Mouse (Mus musculus) brain, embryonic 18.5 days (tissue): Measurements from ENCODE around the gene Wdr11.

Experiments
- DNase-seq: peaks from one replicate; pipeline ENCODE4 v3.0.0-alpha.2; 2012; ENCODE audit warnings: low read depth, low spot score

The Wdr11 gene

DNA sequence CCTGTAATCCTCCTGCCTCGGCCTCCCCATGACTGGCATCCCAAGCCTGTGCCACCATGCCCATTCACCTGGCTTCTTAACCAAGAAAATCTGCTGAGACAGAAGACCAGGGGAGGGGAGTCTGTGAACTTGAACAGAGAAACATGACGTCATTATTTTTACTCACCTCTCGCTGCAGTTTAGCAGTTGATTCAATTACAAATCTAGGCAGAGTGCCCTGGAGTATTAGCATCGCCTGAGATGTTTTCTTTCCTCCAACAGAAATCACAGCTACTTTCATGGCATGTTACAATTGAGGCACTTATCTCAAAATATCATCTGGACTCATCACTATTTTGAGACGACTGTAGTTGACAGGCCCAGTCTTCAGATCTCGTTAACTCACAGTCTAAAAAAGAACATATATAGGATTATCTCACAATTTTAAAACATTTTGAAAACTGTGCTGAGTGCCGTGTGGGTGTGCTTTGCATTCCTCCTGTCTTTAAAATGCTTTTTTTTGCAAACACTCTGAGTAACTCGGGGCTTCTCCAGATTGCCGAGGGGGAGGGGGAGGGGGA, 61.3 kb downstream of the Wdr11 start:
- no peak for DNase-seq

DNA sequence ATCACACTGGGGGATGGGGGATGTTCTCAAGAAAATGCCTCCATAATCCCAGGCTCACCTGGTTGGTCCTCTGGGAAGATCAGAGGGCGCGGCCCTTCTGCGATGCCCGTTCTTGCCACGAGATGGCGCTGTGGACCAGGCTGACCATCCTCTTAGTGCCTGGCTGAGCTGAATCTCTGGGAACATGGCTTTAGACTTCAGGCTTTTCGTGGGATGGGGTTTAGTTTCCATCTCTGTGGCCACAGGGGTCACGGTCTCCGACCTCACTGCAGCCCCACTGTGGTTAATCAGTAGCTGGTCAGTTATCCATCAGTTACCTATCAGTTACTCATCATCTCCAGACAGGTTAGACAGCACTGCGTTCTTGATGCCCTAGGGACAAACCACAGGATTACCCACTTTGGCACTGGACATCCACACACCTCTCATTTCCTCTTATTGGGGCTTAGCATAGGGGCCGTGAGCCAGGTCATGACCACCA, 62.2 kb downstream of the Wdr11 start:
- DNase-seq, result no peak

DNA sequence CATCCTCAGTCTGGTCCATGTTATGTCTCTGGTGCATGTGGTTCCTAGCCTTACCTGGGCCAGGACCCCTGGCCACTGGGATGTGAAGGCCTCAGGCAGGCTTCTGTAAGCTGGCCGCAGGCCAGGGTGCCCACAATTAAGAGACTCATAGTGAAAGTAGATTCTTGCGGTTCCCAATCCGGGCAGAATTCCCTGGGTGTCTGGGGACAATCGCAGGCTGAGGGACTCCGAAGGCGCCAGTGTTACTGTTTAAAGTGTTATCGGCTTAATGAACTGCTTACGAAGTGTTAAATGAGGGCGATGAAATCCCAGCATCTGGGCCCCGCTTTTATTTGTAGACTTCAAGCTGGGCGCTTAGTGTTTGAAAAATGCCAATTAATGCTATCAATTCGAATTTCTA, 63.3 kb downstream of the Wdr11 start:
- DNase-seq, result no peak

DNA sequence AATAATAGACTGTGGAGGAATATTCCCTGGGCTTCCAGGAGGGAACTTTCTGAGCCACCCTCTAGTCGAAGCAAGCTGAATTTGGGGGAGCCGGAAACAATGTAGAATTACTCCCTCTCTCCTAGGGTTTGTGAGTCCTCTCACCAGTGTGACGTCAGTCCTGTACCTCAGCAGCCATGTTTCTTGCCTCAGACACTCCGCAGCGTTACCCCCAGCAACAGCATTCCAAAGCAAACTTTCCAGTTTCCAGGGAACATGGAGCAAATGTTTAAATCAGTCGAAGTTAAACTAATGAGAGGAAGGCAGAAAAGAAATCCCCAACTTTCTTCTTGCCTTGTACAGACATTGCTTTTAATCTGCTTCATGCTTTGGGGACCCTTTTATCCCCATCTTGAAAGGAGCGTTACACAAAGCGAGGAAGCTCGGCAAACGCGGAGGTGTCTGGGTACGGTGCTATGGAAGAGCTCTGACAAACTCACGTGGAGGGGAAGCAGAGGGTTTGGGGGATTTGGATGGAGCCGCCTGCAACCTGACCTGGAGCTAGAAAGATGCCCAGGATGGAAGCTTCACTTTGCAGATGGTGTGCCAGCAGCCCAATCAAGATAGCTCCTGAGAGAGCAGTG, 64.1 kb downstream of the Wdr11 start:
- no peak for DNase-seq

DNA sequence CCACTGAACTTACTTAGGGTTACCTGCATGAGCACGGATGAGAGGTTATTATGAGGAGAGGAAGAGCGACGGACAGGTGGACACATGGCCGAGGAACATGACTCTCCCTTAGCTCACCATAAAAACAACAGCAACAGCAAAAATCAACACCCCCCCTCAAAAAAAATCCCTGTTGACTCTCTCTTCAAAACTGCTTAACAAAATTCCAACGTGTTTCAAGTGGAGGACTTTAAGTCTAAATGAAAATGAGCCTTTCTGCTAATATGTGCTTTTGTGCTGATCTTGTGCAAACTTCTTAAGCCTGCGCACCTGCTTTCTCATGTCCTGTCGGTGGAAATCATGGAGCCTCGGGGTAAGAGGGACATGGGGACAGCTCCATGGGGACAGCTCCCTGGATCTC, 66.2 kb downstream of the Wdr11 start:
- no peak for DNase-seq

DNA sequence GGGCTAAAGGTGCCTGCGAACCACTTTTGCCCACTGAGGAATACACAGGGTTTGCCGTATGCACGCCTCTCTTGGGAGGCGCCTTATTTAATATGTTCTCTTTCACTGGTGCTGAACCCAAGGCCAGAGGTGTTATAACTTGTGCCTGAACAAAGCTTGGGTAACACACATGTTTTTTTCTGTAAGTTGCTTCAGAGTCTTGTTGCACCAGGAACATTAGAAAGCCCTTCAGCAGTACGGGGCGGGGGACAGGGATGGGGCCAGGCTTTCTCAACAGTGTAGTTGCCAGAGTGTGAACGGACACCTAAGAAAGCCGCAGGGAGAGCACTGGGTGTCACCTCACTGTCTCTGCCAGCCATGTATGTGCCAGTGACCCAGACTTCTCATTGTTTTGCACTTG, 68.1 kb downstream of the Wdr11 start:
- no peak for DNase-seq

DNA sequence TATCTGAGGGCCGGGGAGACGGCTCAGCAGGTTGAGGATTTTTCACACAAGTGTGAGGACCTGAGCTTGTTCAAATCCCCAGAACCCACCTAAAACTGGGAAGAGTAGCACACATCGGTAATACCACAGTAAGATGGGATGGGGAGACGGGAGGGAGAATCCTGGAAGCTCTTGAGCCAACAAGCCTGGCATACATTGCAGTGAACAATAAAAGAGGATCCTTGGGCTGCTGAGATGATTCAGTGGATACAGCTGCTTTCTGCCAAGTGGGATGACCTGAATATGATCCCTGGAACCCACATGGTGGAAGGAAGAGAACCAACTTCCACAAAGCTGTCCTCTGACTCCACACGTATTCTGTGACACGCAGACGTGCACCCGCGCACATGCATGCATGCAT, 68.9 kb downstream of the Wdr11 start:
- no peak for DNase-seq

DNA sequence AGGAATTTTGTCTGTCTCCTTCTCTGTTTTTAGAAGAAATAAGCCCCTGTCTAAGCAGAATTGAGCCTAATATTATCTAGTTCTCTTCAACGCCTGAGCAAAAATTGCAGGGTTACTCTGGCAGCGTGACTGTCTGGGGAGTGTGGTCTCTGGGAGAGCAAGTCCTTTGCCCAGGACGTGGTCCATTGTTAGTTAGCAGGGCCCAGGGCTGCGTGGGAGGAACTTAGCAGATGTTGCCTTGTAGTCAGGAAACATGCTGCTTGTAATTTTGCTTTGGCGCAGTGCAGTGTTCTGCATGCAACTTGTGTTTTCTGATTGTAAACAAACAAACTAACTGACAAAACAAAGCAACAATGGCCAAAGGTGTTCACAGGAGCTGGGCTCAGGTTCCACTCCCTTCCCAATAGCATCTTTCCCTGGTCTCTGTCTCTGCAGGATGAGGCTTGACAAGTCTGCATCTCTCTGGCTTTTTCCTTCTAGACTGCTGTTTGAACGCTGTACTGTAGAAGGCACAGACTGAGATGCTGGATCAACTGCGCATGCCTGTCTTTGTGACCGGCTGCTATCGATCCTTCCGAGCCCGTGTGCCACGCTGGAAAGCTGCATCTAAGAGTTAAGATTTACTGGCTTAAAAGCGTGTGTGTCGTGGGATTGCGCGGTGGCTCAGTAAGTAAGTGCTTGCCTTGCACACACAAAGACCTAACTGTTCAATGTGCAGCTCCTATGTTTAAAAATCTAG, 70.6 kb downstream of the Wdr11 start:
- DNase-seq, result no peak

DNA sequence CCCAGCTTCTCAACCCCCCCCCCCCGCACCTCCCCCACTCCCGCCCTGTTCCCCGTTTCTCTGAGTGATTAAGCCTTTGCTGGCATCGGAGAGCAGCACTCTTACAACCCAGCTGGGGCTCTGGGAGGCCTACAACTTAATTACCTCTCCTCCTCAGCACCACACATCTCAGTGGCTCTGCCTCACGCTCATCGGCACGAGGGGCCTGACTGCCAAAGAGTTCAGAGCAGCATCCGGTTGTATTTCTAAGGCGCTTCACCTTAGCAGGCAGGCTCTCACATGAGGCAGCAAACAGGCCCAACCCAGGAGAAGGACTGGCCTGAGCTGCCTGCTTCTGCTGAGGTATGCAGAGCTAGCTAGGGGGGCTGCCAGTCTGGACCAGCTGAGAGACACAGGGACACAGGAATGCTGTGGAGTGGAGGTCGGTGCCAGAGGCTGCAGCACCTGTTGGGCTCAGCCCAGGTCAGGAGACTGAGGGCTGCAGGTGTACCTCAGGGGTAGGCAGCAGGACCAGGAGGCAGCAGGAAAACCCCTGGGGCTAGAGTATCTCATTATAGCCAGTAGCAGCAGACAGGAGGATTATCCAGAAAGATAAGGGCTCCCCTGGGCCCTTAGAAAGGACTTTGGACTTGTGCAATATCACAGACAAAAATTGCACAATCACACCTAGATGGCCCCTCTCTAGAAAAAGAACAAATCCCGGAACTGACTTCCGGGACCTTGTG, 72.3 kb downstream of the Wdr11 start:
- no peak for DNase-seq

DNA sequence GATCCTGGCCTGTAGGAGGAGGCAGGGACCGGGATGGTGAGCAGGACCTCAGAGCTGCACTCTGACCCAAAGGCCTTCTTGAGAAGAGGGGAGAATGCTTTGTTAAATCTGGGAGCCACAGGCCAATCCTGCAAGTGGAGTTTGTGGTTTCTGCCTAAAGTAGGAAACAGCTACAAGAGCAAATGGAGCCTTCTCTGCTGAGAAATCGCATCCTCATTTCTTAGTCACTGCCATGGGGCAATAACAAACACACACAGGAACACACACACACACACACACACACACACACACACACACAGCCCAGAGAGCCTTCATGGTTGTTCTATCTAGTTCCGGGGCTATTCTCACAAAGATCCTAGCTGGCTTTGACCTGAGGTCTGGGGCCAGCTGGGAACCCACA, 73.7 kb downstream of the Wdr11 start:
- DNase-seq, result no peak

DNA sequence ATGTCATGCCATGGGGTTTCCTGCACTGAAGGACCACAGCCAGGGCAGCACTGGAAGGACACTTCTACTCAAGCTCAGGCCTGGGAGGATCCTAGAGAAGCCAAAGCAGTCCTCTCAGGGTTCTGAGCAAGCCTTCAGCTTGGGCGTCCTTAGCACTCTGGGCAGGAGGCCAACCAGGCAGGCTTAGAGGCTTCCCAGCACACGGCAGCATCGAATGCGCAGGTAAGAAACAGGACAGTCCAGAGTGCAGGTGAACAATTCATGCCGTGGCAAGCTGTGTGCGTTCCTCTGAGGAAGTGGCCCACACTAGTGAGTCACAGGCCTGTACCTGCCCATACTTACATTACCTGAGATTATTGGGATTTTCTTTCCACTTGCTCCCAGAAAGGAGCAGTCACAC, 74.3 kb downstream of the Wdr11 start:
- DNase-seq, result no peak

DNA sequence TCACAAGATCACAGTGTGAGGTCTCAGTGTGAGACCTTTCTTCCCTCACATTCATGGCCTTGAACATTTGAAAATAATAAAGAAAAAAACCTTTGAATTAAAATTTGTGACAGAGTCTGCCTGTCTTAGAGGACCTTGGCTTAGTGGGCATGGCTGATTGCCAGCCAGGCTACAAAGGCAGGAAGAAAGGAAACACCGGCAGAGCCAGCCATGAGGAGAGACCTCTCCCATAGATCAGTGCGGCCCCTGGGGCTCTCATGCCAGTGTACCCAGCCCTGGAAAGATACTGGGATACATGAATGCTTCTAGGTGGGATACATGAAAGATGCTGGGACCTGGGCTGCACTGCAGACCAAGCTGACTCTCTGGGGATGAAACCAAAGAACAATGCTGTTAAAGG, 74.9 kb downstream of the Wdr11 start:
- DNase-seq, result no peak

DNA sequence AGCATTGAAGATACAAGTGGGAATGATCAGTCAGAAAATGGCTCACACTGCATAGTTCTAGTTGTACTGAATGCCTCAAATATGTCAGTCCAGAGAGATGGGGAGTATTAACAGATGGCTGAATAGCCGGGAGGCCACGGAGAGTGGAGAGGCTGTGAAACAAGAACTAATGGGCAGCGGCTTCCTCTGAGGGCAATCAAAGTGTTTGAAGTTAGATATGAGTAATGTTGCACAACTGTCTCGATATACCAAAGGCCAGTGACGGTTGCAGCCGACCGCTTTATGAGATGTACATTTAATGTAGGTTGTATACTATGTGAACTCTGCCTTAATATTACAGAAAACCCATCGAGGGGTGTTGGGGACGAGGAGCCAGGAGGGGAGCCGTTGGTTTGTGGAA, 78.6 kb downstream of the Wdr11 start:
- DNase-seq, result no peak

DNA sequence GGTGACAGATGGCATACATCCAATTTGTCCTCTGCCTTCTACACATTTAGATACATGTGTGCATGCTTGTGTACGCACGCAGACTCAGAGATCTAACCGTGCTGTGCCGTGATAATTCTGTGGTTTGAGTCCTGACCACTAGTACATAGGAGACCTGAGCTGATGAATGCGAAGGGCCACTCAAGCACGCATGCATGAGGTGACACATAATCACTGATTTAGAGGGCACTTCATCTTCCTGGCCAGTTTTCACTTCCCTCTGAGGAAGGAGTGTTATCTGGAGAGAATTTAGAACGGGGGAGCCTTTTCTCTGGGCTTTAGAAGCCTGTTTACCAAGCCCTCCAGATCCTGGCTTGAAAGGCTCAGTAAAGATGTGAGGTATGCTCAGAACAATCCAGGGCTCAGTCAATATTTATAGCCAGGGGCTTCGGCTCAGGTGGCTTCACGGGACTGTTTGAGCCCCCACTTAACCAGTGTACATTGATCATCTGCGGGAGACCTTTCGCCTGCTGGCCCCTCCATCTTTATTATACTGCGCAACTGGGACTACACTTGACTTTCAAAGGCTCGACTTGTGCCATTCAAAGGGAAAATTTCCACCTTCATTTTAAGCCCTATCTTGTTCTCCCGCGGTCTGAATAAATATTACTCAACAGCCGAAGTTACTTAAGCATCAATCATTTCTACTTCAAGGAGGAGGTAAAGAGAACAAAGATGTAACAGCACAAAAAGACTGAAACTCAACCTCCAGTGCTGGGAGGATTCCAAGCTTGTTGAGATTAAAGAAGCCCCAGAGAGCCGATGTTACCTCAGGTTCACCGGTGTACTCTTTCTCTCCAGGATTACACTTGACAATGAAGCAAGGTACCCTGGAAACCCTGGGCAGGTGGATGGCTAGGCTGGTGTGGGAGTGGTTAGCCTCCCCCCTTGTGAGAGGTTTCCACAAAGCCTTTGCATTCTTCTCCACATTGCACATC, 80.3 kb downstream of the Wdr11 start:
- DNase-seq, result no peak

DNA sequence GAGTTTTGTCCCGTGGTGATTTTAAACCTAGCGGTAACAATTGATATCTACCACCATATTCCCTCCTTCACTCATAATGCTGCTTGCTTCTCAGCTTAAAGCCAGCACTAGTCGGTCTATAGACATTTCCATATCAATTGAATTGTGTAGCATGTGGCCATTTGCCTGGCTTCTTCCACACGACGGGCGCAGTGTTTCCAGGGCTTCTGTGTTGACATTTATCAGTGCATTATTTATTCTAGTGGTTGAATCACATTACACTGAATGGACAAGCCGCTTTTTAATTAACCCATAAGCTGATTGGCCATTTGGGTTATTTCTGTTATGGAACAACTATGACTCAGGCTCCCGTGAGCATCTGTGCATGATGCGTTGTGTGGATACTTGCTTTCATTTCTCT, 82.1 kb downstream of the Wdr11 start:
- DNase-seq, result no peak

DNA sequence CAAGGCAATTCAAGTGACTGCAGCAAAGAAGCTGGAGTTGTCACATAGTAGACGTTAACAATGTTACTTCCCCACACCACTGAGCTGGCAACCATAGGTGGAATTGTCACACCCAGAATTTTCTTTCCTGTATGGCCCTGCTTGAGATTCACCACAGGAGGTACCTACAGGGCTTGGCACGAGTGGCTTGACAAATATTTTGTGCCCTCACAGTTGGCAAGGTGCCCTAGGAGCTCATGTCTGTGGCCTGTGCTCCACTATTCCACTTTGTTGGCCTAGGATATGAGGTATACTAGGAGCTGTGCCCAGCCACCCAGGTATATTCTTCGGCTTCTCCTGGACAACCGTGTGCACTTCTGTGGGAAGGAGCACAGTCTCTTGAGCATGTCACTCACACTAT, 82.9 kb downstream of the Wdr11 start:
- no peak for DNase-seq

DNA sequence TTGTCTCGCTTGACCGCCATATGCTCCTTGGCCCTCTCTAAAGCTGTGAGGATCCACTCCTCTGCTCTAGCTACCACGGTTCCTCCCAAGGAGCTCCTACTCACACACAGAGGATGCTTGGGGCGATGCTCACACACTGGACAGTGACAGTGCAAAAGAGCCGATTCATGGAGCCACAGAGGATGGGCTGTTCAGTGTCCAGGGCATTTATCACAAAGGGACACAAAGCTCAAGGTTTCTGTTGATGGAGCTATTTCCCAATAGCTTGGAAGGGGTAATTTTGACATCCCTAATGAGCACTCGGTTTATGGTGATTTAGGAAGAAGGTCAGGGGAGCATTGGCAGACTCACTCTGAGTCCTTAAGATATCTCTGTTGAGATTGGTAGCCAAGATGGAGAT, 84.2 kb downstream of the Wdr11 start:
- no peak for DNase-seq

DNA sequence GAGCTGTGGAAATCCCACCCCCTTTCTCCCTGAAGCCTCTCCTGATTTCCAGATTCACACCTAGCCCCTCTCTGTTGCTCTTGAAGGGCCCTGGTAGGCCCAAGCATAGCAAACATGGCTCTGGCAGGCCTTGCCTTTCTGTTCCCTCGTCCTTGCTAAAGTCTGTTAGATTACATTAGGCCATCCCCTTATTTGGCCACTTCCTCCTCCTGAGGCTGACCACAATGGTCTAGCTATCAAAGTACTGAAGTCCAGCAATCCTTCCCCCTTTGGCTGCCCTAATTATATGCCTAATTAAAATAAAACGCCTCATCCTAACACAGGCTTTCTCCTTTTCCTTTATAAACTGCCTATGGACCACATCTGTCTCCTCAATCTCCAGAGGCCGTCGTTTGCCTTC, 85.5 kb downstream of the Wdr11 start:
- DNase-seq, result no peak

DNA sequence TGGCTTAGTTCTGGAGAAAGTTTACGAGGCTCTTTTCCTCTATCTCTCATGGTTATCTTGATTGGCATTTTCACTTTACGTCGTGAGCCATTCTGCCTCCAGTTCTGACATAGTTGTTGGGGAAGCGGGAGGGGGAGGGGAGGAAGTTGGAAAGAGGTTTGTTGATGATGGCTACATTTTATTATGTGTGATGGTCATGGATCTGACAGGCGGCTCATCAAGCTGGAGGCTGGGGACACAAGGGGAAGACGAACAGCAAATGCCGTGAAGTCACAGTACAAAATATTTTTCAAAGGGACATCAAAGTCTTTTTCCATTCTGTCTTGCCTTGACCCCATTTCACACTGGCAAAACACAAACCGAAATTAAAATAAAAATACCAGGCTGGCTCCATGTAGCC, 86.8 kb downstream of the Wdr11 start:
- no peak for DNase-seq

DNA sequence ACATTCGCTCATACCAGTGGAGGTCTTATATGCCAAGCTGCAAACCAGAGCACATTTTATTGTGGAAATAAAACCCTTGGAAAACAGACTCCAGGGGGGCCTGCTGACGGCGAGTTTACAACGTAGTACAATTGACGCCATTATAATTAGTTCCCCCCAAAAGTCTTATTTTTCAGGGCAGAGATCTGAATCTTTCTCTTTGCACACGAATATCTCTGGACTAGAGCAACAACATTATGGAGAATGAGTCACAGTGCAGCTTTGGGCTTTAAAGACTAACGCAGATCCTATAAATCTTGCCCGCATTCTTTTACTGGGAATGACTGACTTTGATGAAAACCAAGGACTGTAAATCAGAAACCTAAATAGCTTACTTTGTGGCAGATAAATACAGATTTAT, 87.3 kb downstream of the Wdr11 start:
- no peak for DNase-seq

DNA sequence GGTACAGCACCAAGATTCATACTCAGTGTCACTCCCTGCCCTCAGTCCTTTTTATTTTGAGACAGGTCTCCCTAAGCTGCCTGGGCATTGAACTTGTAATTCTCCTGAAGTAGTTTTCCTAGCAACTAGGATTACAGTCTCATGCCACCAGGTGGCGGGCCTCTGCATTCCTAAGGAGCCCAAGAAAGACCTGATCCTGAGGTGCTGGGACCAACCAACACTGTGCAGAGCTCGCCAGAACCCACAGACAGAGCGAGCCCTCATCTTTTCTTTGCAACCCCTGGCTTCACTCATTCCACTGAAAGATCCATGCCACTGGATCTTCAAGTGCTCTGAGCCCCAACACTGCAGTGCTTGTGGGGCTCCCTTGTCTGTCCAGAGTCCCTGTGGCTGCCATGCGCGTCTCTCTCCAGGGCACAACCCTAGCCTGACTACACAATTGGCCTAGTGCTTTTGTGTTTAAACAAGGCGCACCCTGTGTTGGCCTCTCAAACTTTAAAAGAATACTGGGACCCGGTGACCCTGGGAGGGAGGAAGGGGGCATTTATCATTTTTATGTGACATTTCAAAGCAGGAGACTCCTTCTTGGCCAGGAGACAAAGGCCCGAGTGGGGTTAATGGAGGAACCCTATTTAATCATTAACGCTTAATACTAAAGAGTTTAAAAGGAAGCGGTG, 89.0 kb downstream of the Wdr11 start:
- no peak for DNase-seq
